Mouse (Mus musculus) CH12.LX (cell line): ENCODE measurements around the gene Galnt6. TPM values are rescaled to one million over a fixed set of nuclear protein-coding genes. Genes with fewer than 3 reads are reported as not detected.

Source experiments
- DNase-seq: peaks from one replicate; pipeline ENCODE4 v3.0.0-alpha.2; 2013; ENCODE audit errors: extremely low read depth
- H3K27ac ChIP-seq: 2 replicates; pipeline ENCODE4 v1.5.1; 2012; ENCODE audit warnings: low read depth, mild to moderate bottlenecking, control low read depth, moderate library complexity; ENCODE audit not compliant: insufficient read depth
- H3K27me3 ChIP-seq: replicated peaks from 2 replicates; pipeline ENCODE3; 2012; ENCODE audit warnings: inconsistent platforms
- H3K36me3 ChIP-seq, 2 experiments: replicated peaks in 1 of 2; 2 replicates each; pipeline versions ENCODE3 to v1.6.1; 2012; ENCODE audit warnings: inconsistent platforms in 1 of 2, low read length in 1 of 2, mild to moderate bottlenecking in 1 of 2, mixed read lengths in 1 of 2, moderate library complexity in 1 of 2; ENCODE audit not compliant: control insufficient read depth in 1 of 2, insufficient read depth in 1 of 2
- H3K4me1 ChIP-seq, 2 experiments: 2 replicates each; pipeline ENCODE4 v1.6.1; 2012; ENCODE audit warnings: inconsistent platforms in 1 of 2, moderate library complexity in 1 of 2; ENCODE audit not compliant: insufficient read depth in 2 of 2, control insufficient read depth in 1 of 2
- H3K4me2 ChIP-seq: 2 replicates; pipeline ENCODE4 v1.6.1; 2012; ENCODE audit warnings: low read depth, mild to moderate bottlenecking, control low read depth; ENCODE audit not compliant: poor library complexity, insufficient read depth, severe bottlenecking
- H3K4me3 ChIP-seq, 3 experiments: fragments of 150-350 bp in 1 of 3; sonication (generic) in 1 of 3; replicated peaks in 1 of 3; 2 replicates each; pipeline versions ENCODE3 to v1.5.1; 2011 to 2012; ENCODE audit warnings: low read depth in 2 of 3, low read length in 2 of 3, mild to moderate bottlenecking in 2 of 3, moderate library complexity in 2 of 3, control low read depth in 1 of 3, improper control_type of control experiment in 1 of 3, inconsistent platforms in 1 of 3, mixed read lengths in 1 of 3; ENCODE audit not compliant: poor library complexity in 1 of 3
- H3K79me2 ChIP-seq: replicated peaks from 2 replicates; pipeline ENCODE4 v1.6.1; 2012; ENCODE audit warnings: mild to moderate bottlenecking, moderate library complexity; ENCODE audit not compliant: control insufficient read depth, poor library complexity, insufficient read depth, severe bottlenecking; ENCODE audit errors: extremely low read depth
- H3K9ac ChIP-seq: 2 replicates; pipeline ENCODE4 v1.6.1; 2012; ENCODE audit warnings: low read depth, mild to moderate bottlenecking, control low read depth, moderate library complexity; ENCODE audit not compliant: insufficient read depth
- H3K9me3 ChIP-seq: replicated peaks from 2 replicates; pipeline ENCODE3; 2012; ENCODE audit warnings: low read length, inconsistent platforms, mixed read lengths
- BHLHE40 ChIP-seq: IDR thresholded peaks from 2 replicates; pipeline ENCODE4 v1.6.1; 2011; ENCODE audit warnings: mild to moderate bottlenecking, low read depth, low read length, improper control_type of control experiment
- CHD1 ChIP-seq: IDR thresholded peaks from 2 replicates; pipeline ENCODE4 v1.6.1; 2012; ENCODE audit warnings: low read depth, low read length, improper control_type of control experiment, inconsistent platforms
- CTCF ChIP-seq, 2 experiments: IDR thresholded peaks in 1 of 2; conservative IDR thresholded peaks in 1 of 2; 2 replicates each; pipeline ENCODE4 v1.5.1; 2011 to 2012; ENCODE audit warnings: low read depth in 2 of 2, low read length in 2 of 2, improper control_type of control experiment in 1 of 2, inconsistent platforms in 1 of 2, mild to moderate bottlenecking in 1 of 2, moderate library complexity in 1 of 2
- E2F4 ChIP-seq: IDR thresholded peaks from 2 replicates; pipeline ENCODE4 v1.6.1; 2011; ENCODE audit warnings: low read depth, low read length, improper control_type of control experiment; ENCODE audit not compliant: insufficient replicate concordance
- ELF1 ChIP-seq: IDR thresholded peaks from 2 replicates; pipeline ENCODE4 v1.6.1; 2014; ENCODE audit warnings: low read depth, mild to moderate bottlenecking, inconsistent platforms, low read length, improper control_type of control experiment
- ETS1 ChIP-seq: conservative IDR thresholded peaks from 2 replicates; pipeline ENCODE4 v1.6.1; 2012; ENCODE audit warnings: low read depth, mild to moderate bottlenecking, inconsistent platforms, low read length, improper control_type of control experiment, moderate library complexity
- HCFC1 ChIP-seq: IDR thresholded peaks from 2 replicates; pipeline ENCODE4 v1.6.1; 2012; ENCODE audit warnings: low read depth, mild to moderate bottlenecking, inconsistent platforms, low read length, improper control_type of control experiment
- JUN ChIP-seq: IDR thresholded peaks from 2 replicates; pipeline ENCODE4 v1.6.1; 2011; ENCODE audit warnings: low read depth, mild to moderate bottlenecking, low read length, improper control_type of control experiment, moderate library complexity; ENCODE audit not compliant: insufficient read depth
- MAFK ChIP-seq: IDR thresholded peaks from 2 replicates; pipeline ENCODE4 v1.6.1; 2011; ENCODE audit warnings: low read length, improper control_type of control experiment; ENCODE audit not compliant: insufficient replicate concordance
- MAX ChIP-seq: IDR thresholded peaks from 2 replicates; pipeline ENCODE4 v1.6.1; 2011; ENCODE audit warnings: low read length, improper control_type of control experiment
- MAZ ChIP-seq: IDR thresholded peaks from 2 replicates; pipeline ENCODE4 v1.6.1; 2012; ENCODE audit warnings: low read depth, mild to moderate bottlenecking, inconsistent platforms, low read length, improper control_type of control experiment, moderate library complexity
- MEF2A ChIP-seq: IDR thresholded peaks from 2 replicates; pipeline ENCODE4 v1.6.1; 2014; ENCODE audit warnings: low read depth, mild to moderate bottlenecking, inconsistent platforms, low read length, improper control_type of control experiment, borderline replicate concordance
- MXI1 ChIP-seq: IDR thresholded peaks from 2 replicates; pipeline ENCODE4 v1.6.1; 2011; ENCODE audit warnings: mild to moderate bottlenecking, low read depth, low read length, improper control_type of control experiment
- MYC ChIP-seq: IDR thresholded peaks from 2 replicates; pipeline ENCODE4 v1.6.1; 2011; ENCODE audit warnings: low read depth, mild to moderate bottlenecking, improper control_type of control experiment, low read length
- NELFE ChIP-seq: IDR thresholded peaks from 2 replicates; pipeline ENCODE4 v1.6.1; 2011; ENCODE audit warnings: low read depth, low read length, improper control_type of control experiment
- NRF1 ChIP-seq: IDR thresholded peaks from 2 replicates; pipeline ENCODE4 v1.6.1; 2014; ENCODE audit warnings: low read depth, mild to moderate bottlenecking, inconsistent platforms, low read length, improper control_type of control experiment, moderate library complexity
- PAX5 ChIP-seq: IDR thresholded peaks from 2 replicates; pipeline ENCODE4 v1.6.1; 2012; ENCODE audit warnings: low read length, inconsistent platforms, mixed read lengths
- SIN3A ChIP-seq: IDR thresholded peaks from 2 replicates; pipeline ENCODE4 v1.6.1; 2012; ENCODE audit warnings: low read length, improper control_type of control experiment, inconsistent platforms
- SMC3 ChIP-seq: IDR thresholded peaks from 2 replicates; pipeline ENCODE4 v1.6.1; 2011; ENCODE audit warnings: low read depth, low read length, improper control_type of control experiment
- ZMIZ1 ChIP-seq: IDR thresholded peaks from 2 replicates; pipeline ENCODE4 v1.6.1; 2012; ENCODE audit warnings: low read depth, mild to moderate bottlenecking, inconsistent platforms, low read length, improper control_type of control experiment
- ZNF384 ChIP-seq: IDR thresholded peaks from 2 replicates; pipeline ENCODE4 v1.6.1; 2012; ENCODE audit warnings: low read depth, low read length, improper control_type of control experiment, inconsistent platforms
- dilution Hi-C: fragments of 300-500 bp; cut with MboI; formaldehyde crosslinking; loops from 2 replicates; pipeline ENCODE4 v1.14.3; 2020; ENCODE audit warnings: low sequenced_read_pairs; ENCODE audit not compliant: extremely low pct_unique_long_range_greater_than_20kb, extremely low pct_ligation_motif_present
- in situ Hi-C: fragments of 300-500 bp; cut with MboI; formaldehyde crosslinking; loops from 3 replicates; pipeline ENCODE4 v1.14.3; 2019; ENCODE audit warnings: low sequenced_read_pairs, low pct_ligation_motif_present, low pct_unique_long_range_greater_than_20kb, mixed read lengths
- polyA plus RNA-seq: library from polyadenylated mRNA; unstranded; fragments of >175 nt; gene quantifications from 2 replicates; pipeline ENCODE4 v1.2.1, GENCODE M21; 2012; ENCODE audit warnings: low read depth; ENCODE audit not compliant: insufficient read length
- total RNA-seq, 2 experiments: library from RNA; depleted of rRNA; stranded (reverse); fragments of 300-350 nt in 1 of 2; fragments of >200 nt in 1 of 2; gene quantifications; 2 replicates each; pipeline ENCODE4 v1.2.3; 2012 to 2014

The Galnt6 gene
- total and polyA plus RNA-seq, 3 experiments, result 0.58 to 5.0 (median 2.0) TPM

GRCm38 (mm10) chr15:100675486-100675885 is 53.7 kb downstream of the Galnt6 start:
- Histone ChIP-seq H3K4me2 (no peak overlapping the region), H3K79me2 (no peaks in the 10 kb centered on the region), H3K9me3 (no peaks in the 10 kb centered on the region), H3K9ac (no peak overlapping the region), H3K36me3 (no peaks in the 10 kb centered on the region), H3K27me3 (no peaks in the 10 kb centered on the region), H3K4me3 (no peak overlapping the region), H3K27ac (no peak overlapping the region), H3K4me1 (peaks cover 9 to 49% of the 10 kb centered on the region in 2 experiments)
- no peak for DNase-seq
- in situ Hi-C loops, result loop anchor here (10.0 kb wide), 1 partner anchor 141 kb away; no protein-coding TSS in a partner anchor
- dilution Hi-C loops, result no loop called here
- no peak for TF ChIP-seq MAZ
- no peak for TF ChIP-seq CHD1
- no peak for TF ChIP-seq MYC
- TF ChIP-seq JUN, result no peak
- no peak for TF ChIP-seq MXI1
- no peak for TF ChIP-seq HCFC1
- TF ChIP-seq SIN3A, result no peak
- no peak for TF ChIP-seq CTCF (conservative IDR thresholded peaks at IDR 0.05 in 1 of 2, IDR thresholded peaks at IDR 0.05 in 1 of 2; ENCODE audit: low read depth in 2 of 2, low read length in 2 of 2)
- no peak for TF ChIP-seq BHLHE40

- Histone ChIP-seq H3K36me3 (no peaks in the 10 kb centered on the region), H3K9me3 (no peaks in the 10 kb centered on the region), H3K9ac (no peak overlapping the region), H3K27ac (peak overlapping the region; percentile 75), H3K4me3 (no peak overlapping the region), H3K27me3 (no peaks in the 10 kb centered on the region), H3K4me2 (no peak overlapping the region), H3K4me1 (peaks cover 11 to 56% of the 10 kb centered on the region in 2 experiments), H3K79me2 (no peaks in the 10 kb centered on the region)
- dilution Hi-C loops, result no loop called here
- TF ChIP-seq SMC3 (no peak), ZNF384 (no peak), ZMIZ1 (no peak), PAX5 (no peak), NRF1 (no peak), MAZ (no peak), ETS1 (no peak), MAFK (no peak), NELFE (no peak), E2F4 (no peak), MEF2A (no peak), MAX (no peak), JUN (no peak), ELF1 (no peak)
- in situ Hi-C loops, result loop anchor here (10.0 kb wide), 1 partner anchor 140 kb away; no protein-coding TSS in a partner anchor
- DNase-seq, result no peak
These were observed 54.6 kb downstream of the Galnt6 start for GRCm38 (mm10) chr15:100674566-100674965.
